Mouse (Mus musculus): ENCODE measurements at regions not wholly inside any gene's neighbourhood (a gene's known extent, or its start where the extent isn't known, plus 50 kb on each side); places are given as distances from the start of the nearest gene placed in this dataset.

- Histone ChIP-seq H3K36me3 (ENCODE audit: control insufficient read depth, insufficient read depth, low read length) (no peaks in the 10 kb centered on the region), H3K9ac (ENCODE audit: low read depth, low read length, severe bottlenecking) (no peak overlapping the region), H3K4me2 (replicated peaks; ENCODE audit: low read depth, low read length, severe bottlenecking) (no peak overlapping the region), H3K4me1 (ENCODE audit: control insufficient read depth, insufficient read depth, low read length) (no peaks in the 10 kb centered on the region), H3K27ac (replicated peaks; ENCODE audit: low read depth, low read length) (no peak overlapping the region), H3K9me3 (ENCODE audit: control insufficient read depth, low read length) (no peaks in the 10 kb centered on the region), H3K4me3 (replicated peaks; ENCODE audit: low read length) (no peak overlapping the region), H3K27me3 (ENCODE audit: control insufficient read depth, insufficient read depth, low read length) (no peaks in the 10 kb centered on the region)
- no peak for TF ChIP-seq POLR2A (IDR thresholded peaks at IDR 0.05; ENCODE audit: borderline replicate concordance, extremely low read depth, insufficient read depth, insufficient read length)
- DNase-seq (ENCODE audit: low spot score) (no peak), ATAC-seq (ENCODE audit: low FRiP score, low read depth) (no peak)
- 71% methylated on average over 4 of the region's 4 CpGs for WGBS
Measured at GRCm38 (mm10) chr19:18200105-18200782, 362.8 kb upstream of the Pcsk5 start.

GRCm38 (mm10) chr19:18189102-18189742 is 351.8 kb upstream of the Pcsk5 start:
- ATAC-seq (ENCODE audit: low FRiP score, low read depth) (peak; percentile 63; the same call in 1 of the 2 replicates), DNase-seq (ENCODE audit: low spot score) (peak; percentile 23)
- TF ChIP-seq POLR2A (IDR thresholded peaks at IDR 0.05; ENCODE audit: borderline replicate concordance, extremely low read depth, insufficient read depth, insufficient read length), result no peak
- Histone ChIP-seq H3K27me3 (ENCODE audit: control insufficient read depth, insufficient read depth, low read length) (no peaks in the 10 kb centered on the region), H3K4me3 (replicated peaks; ENCODE audit: low read length) (no peak overlapping the region), H3K36me3 (ENCODE audit: control insufficient read depth, insufficient read depth, low read length) (no peaks in the 10 kb centered on the region), H3K9me3 (ENCODE audit: control insufficient read depth, low read length) (no peaks in the 10 kb centered on the region), H3K4me1 (ENCODE audit: control insufficient read depth, insufficient read depth, low read length) (peaks cover 11% of the 10 kb centered on the region; the same call in 1 of the 2 replicates), H3K4me2 (replicated peaks; ENCODE audit: low read depth, low read length, severe bottlenecking) (no peak overlapping the region), H3K27ac (replicated peaks; ENCODE audit: low read depth, low read length) (no peak overlapping the region), H3K9ac (ENCODE audit: low read depth, low read length, severe bottlenecking) (no peak overlapping the region)
- 12% methylated on average over 4 of the region's 4 CpGs for WGBS

- ATAC-seq (ENCODE audit: low FRiP score, low read depth) (no peak), DNase-seq (ENCODE audit: low spot score) (no peak)
- Histone ChIP-seq H3K9ac (ENCODE audit: low read depth, low read length, severe bottlenecking) (no peak overlapping the region), H3K36me3 (ENCODE audit: control insufficient read depth, insufficient read depth, low read length) (no peaks in the 10 kb centered on the region), H3K4me3 (replicated peaks; ENCODE audit: low read length) (no peak overlapping the region), H3K4me1 (ENCODE audit: control insufficient read depth, insufficient read depth, low read length) (peaks cover 11% of the 10 kb centered on the region; the same call in 1 of the 2 replicates), H3K27ac (replicated peaks; ENCODE audit: low read depth, low read length) (no peak overlapping the region), H3K9me3 (ENCODE audit: control insufficient read depth, low read length) (no peaks in the 10 kb centered on the region), H3K4me2 (replicated peaks; ENCODE audit: low read depth, low read length, severe bottlenecking) (no peak overlapping the region), H3K27me3 (ENCODE audit: control insufficient read depth, insufficient read depth, low read length) (no peaks in the 10 kb centered on the region)
- 40% methylated on average over 9 of the region's 9 CpGs for WGBS
- TF ChIP-seq POLR2A (IDR thresholded peaks at IDR 0.05; ENCODE audit: borderline replicate concordance, extremely low read depth, insufficient read depth, insufficient read length), result no peak
Measured at GRCm38 (mm10) chr19:18188122-18188866, 350.9 kb upstream of the Pcsk5 start.

GRCm38 (mm10) chr19:18185767-18186554 is 348.5 kb upstream of the Pcsk5 start:
- Histone ChIP-seq H3K4me2 (replicated peaks; ENCODE audit: low read depth, low read length, severe bottlenecking) (no peak overlapping the region), H3K9me3 (ENCODE audit: control insufficient read depth, low read length) (no peaks in the 10 kb centered on the region), H3K9ac (ENCODE audit: low read depth, low read length, severe bottlenecking) (no peak overlapping the region), H3K27me3 (ENCODE audit: control insufficient read depth, insufficient read depth, low read length) (no peaks in the 10 kb centered on the region), H3K27ac (replicated peaks; ENCODE audit: low read depth, low read length) (no peak overlapping the region), H3K4me1 (ENCODE audit: control insufficient read depth, insufficient read depth, low read length) (peaks cover 11% of the 10 kb centered on the region; the same call in 1 of the 2 replicates), H3K4me3 (replicated peaks; ENCODE audit: low read length) (no peak overlapping the region), H3K36me3 (ENCODE audit: control insufficient read depth, insufficient read depth, low read length) (no peaks in the 10 kb centered on the region)
- DNase-seq (ENCODE audit: low spot score) (no peak), ATAC-seq (ENCODE audit: low FRiP score, low read depth) (no peak)
- no peak for TF ChIP-seq POLR2A (IDR thresholded peaks at IDR 0.05; ENCODE audit: borderline replicate concordance, extremely low read depth, insufficient read depth, insufficient read length)
- WGBS, result 92% methylated on average over 1 of the region's 1 CpGs

- Histone ChIP-seq H3K9ac (ENCODE audit: low read depth, low read length, severe bottlenecking) (no peak overlapping the region), H3K4me1 (ENCODE audit: control insufficient read depth, insufficient read depth, low read length) (peaks cover 11% of the 10 kb centered on the region; the same call in 1 of the 2 replicates), H3K9me3 (ENCODE audit: control insufficient read depth, low read length) (no peaks in the 10 kb centered on the region), H3K27me3 (ENCODE audit: control insufficient read depth, insufficient read depth, low read length) (no peaks in the 10 kb centered on the region), H3K36me3 (ENCODE audit: control insufficient read depth, insufficient read depth, low read length) (no peaks in the 10 kb centered on the region), H3K4me2 (replicated peaks; ENCODE audit: low read depth, low read length, severe bottlenecking) (no peak overlapping the region), H3K4me3 (replicated peaks; ENCODE audit: low read length) (no peak overlapping the region), H3K27ac (replicated peaks; ENCODE audit: low read depth, low read length) (no peak overlapping the region)
- no peak for DNase-seq (ENCODE audit: low spot score)
- no peak for TF ChIP-seq POLR2A (IDR thresholded peaks at IDR 0.05; ENCODE audit: borderline replicate concordance, extremely low read depth, insufficient read depth, insufficient read length)
- 77% methylated on average over 2 of the region's 2 CpGs for WGBS
- ATAC-seq (ENCODE audit: low FRiP score, low read depth), result no peak
Measured at GRCm38 (mm10) chr19:18185211-18185610, 347.8 kb upstream of the Pcsk5 start.
